Mouse (Mus musculus): ENCODE data around the gene Usf2.

GRCm38 (mm10) chr7:30943909-30944635 is 12.5 kb downstream of the Usf2 start, which contains the start of gene Hamp:
- no peak for TF ChIP-seq CTCF (IDR thresholded peaks at IDR 0.05; ENCODE audit: extremely low read depth, insufficient read depth, low read length)
- TF ChIP-seq POLR2A (IDR thresholded peaks at IDR 0.05; ENCODE audit: extremely low read depth, insufficient read depth, low read length): no peak
